Mouse (Mus musculus): ENCODE measurements around the gene Pcnp. TPM values are rescaled to one million over a fixed set of nuclear protein-coding genes. Genes with fewer than 3 reads are reported as not detected.
"Not testable (repeated sequence)": the region's sequence is repeated elsewhere in the genome, so short reads cannot be mapped to it uniquely, and the experiment has no call there.

Gene Pcnp
- polyA plus RNA-seq, 1 experiment from 2014 or later: 195 TPM

DNA sequence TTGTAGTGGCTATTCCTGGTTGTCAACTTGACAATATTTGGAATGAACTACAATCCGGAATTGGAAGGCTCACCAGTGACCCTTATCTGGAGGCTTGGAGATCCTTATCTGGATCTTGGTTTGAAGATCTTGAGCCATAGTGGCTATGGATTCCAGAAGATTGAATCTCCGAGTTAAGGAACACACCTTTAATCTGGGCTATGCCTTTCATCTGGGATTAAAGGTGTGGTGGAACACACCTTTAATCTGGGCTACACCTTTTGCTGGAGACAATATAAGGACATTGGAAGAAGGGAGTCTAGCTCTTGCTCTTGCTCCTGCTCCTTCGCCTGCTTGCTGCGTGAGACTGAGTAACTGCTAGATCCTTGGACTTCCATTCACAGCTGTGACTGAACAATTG is 18.5 kb upstream of the Pcnp start, which contains the start of gene Senp7:
TSS of gene Senp7 (plus strand) at position 301 of the 400 bp plus-strand sequence.
- H3K36me3 ChIP-seq (ENCODE audit: control insufficient read depth, insufficient read depth, low read length); H3K4me1 ChIP-seq (replicated peaks; ENCODE audit: control insufficient read depth, insufficient read depth, low read length); DNase-seq (ENCODE audit: low spot score); H3K9me3 ChIP-seq (ENCODE audit: control insufficient read depth, low read length); H3K27ac ChIP-seq (ENCODE audit: low read depth, low read length); H3K9ac ChIP-seq (ENCODE audit: low read depth, low read length); H3K4me2 ChIP-seq; H3K4me3 ChIP-seq (ENCODE audit: low read depth, low read length); H3K27me3 ChIP-seq (replicated peaks; ENCODE audit: control insufficient read depth, insufficient read depth, low read length); ATAC-seq (replicated peaks; ENCODE audit: low FRiP score): not testable (repeated sequence)
- WGBS: no CpG with 5 or more reads among the region's 4 CpGs

DNA sequence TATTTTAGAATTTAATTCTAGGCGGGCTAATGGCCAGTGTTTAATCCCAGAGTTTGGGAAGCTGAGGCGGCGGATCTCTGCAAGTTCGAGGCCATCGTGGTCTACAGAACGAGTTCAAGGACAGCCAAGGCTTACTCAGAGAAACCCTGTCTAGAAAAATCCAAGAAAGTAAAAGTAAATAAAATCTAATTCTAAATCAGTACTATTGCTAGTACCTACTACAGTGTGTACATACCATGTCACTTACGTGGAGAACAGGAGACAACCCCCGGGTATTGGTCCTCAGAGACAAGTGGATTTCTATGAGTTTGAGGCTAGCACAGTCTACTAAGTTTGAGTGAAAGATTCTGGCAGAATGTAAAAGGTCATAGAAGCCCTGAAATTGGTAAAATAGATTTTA is 8.6 kb upstream of the Pcnp start:
- Histone ChIP-seq H3K36me3 (ENCODE audit: control insufficient read depth, insufficient read depth, low read length) (peaks cover 7% of the 10 kb centered on the region; the same call in 1 of the 2 replicates), H3K27me3 (replicated peaks; ENCODE audit: control insufficient read depth, insufficient read depth, low read length) (no peaks in the 10 kb centered on the region), H3K9me3 (ENCODE audit: control insufficient read depth, low read length) (no peaks in the 10 kb centered on the region), H3K4me1 (replicated peaks; ENCODE audit: control insufficient read depth, insufficient read depth, low read length) (peaks cover 7% of the 10 kb centered on the region; the same call in 1 of the 2 replicates), H3K4me3 (ENCODE audit: low read depth, low read length) (peak overlapping the region; percentile 96), H3K4me2 (peak overlapping the region; percentile 77), H3K27ac (ENCODE audit: low read depth, low read length) (peak overlapping the region; percentile 93), H3K9ac (ENCODE audit: low read depth, low read length) (peak overlapping the region; percentile 94)
- DNase-seq (ENCODE audit: low spot score) (no peak), ATAC-seq (replicated peaks; ENCODE audit: low FRiP score) (no peak)
- 28% methylated on average over 8 of the region's 8 CpGs for WGBS

- H3K27ac ChIP-seq (ENCODE audit: low read depth, low read length): peak within 1 kb of the TSS; percentile 93
- H3K9me3 ChIP-seq (ENCODE audit: control insufficient read depth, low read length): no peaks in the 10 kb centered on the region
- under 1% methylated on average over 63 of the region's 63 CpGs for WGBS
- H3K4me1 ChIP-seq (replicated peaks; ENCODE audit: control insufficient read depth, insufficient read depth, low read length): peaks cover 7% of the 10 kb centered on the region; the same call in 1 of the 2 replicates
- peak within 1 kb of the TSS; percentile 96 for H3K4me3 ChIP-seq (ENCODE audit: low read depth, low read length)
- peak within 1 kb of the TSS; percentile 92 for H3K4me2 ChIP-seq
- peak within 1 kb of the TSS; percentile 94 for H3K9ac ChIP-seq (ENCODE audit: low read depth, low read length)
- no peaks in the 10 kb centered on the region for H3K27me3 ChIP-seq (replicated peaks; ENCODE audit: control insufficient read depth, insufficient read depth, low read length)
- peaks cover 14% of the 10 kb centered on the region; the same call in 1 of the 2 replicates for H3K36me3 ChIP-seq (ENCODE audit: control insufficient read depth, insufficient read depth, low read length)
- DNase-seq (ENCODE audit: low spot score) (peak; percentile 97), ATAC-seq (replicated peaks; ENCODE audit: low FRiP score) (peak; percentile 99)
These were observed 7.8 kb upstream of the Pcnp start, which contains the start of gene Trmt10c for GRCm38 (mm10) chr16:56037138-56038010. Gene Trmt10c (minus strand): TSS chr16:56037819.

DNA sequence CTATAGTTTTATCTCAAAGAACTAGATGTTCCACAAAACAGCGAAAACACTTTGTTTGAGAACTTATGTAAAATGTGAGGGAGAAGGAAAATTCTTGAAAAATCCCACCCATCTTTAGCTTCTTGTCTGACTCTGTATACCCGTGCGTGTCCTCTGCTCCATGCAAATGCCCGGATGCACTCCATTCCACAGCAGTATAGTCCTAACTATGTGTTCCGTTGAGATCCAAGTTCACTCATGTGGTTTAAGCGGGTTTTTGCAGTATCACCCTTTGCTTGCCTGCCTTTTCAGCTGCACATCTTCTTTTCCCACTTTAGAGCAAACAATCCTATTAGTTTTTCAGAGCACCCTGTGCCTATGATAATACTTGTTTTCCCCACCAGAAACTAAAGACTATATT is 7.0 kb upstream of the Pcnp start:
- H3K4me3 ChIP-seq (ENCODE audit: low read depth, low read length): peak overlapping the region; percentile 96
- 38% methylated on average over 6 of the region's 6 CpGs for WGBS
- ATAC-seq (replicated peaks; ENCODE audit: low FRiP score) (no peak), DNase-seq (ENCODE audit: low spot score) (no peak)
- H3K36me3 ChIP-seq (ENCODE audit: control insufficient read depth, insufficient read depth, low read length): peaks cover 14% of the 10 kb centered on the region; the same call in 1 of the 2 replicates
- peak overlapping the region; percentile 92 for H3K4me2 ChIP-seq
- no peaks in the 10 kb centered on the region for H3K27me3 ChIP-seq (replicated peaks; ENCODE audit: control insufficient read depth, insufficient read depth, low read length)
- peaks cover 8% of the 10 kb centered on the region for H3K4me1 ChIP-seq (replicated peaks; ENCODE audit: control insufficient read depth, insufficient read depth, low read length)
- H3K9me3 ChIP-seq (ENCODE audit: control insufficient read depth, low read length): no peaks in the 10 kb centered on the region
- H3K27ac ChIP-seq (ENCODE audit: low read depth, low read length): no peak overlapping the region
- peak overlapping the region; percentile 94 for H3K9ac ChIP-seq (ENCODE audit: low read depth, low read length)

DNA sequence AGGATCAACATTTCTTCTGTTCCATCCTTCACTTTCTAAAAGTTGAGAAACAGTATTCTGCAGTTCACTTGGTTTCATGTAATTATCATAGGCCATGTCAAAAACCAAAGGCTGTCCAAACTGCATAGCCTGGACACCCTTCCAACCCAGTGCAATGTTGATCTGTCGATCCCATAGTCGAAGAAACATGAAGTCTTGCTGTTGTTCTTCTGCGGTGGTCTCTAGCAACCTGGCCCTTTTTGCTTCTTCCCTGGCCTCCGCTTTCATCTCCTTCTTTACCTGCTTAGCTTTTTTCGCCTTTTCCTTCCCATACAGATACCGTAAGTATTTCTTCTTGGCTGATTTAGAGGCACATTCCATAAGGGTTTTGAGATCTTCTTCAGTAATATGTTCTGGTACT is 5.0 kb upstream of the Pcnp start:
- Histone ChIP-seq H3K9me3 (ENCODE audit: control insufficient read depth, low read length) (no peaks in the 10 kb centered on the region), H3K4me1 (replicated peaks; ENCODE audit: control insufficient read depth, insufficient read depth, low read length) (peaks cover 18% of the 10 kb centered on the region), H3K27me3 (replicated peaks; ENCODE audit: control insufficient read depth, insufficient read depth, low read length) (no peaks in the 10 kb centered on the region), H3K9ac (ENCODE audit: low read depth, low read length) (no peak overlapping the region), H3K27ac (ENCODE audit: low read depth, low read length) (no peak overlapping the region), H3K4me3 (ENCODE audit: low read depth, low read length) (no peak overlapping the region), H3K4me2 (no peak overlapping the region), H3K36me3 (ENCODE audit: control insufficient read depth, insufficient read depth, low read length) (peaks cover 14% of the 10 kb centered on the region; the same call in 1 of the 2 replicates)
- 92% methylated on average over 6 of the region's 6 CpGs for WGBS
- ATAC-seq (replicated peaks; ENCODE audit: low FRiP score): no peak
- DNase-seq (ENCODE audit: low spot score): no peak

DNA sequence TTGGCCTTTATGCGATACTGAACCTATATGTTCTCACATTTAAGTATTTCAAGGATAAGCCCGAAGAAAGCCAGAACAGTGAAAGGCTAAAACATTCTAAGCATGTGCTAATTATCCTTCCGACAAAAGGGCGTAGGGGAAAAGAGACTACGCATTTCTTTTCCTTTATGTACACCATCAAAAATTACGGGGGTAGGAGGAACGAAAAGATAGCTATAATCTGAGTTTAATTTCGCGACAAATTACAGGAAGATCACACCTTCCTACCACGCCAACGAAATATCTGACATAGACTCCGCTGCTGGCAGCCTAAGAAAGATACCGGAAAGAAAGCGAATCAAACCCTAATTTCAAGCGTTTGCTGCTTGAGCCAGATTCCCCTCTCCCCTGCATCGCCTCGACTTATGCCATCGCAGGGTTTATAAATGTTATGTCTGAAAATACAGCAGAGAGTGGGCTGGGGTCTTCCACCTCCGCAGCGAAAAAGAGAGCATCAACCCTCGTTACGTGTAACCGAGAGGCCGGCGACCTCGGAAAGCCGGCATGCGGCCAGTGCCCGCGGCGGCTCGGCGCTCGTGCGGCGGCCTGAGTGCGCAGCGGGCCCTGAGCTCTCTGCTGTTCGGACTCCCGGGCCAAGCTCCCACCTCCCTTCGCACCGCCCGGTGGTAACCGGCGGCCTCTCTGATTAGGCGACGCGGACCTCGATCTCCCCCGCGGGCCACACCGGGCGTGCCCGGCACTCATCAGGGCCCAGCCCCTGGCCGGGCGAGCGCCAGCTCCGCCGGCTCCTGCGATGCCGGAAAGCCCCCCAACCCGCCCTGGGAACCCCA is 602 bp downstream of the Pcnp start:
- H3K9ac ChIP-seq (ENCODE audit: low read depth, low read length): peak overlapping the region; percentile 96
- under 1% methylated on average over 61 of the region's 62 CpGs for WGBS
- peaks cover 20% of the 10 kb centered on the region for H3K4me1 ChIP-seq (replicated peaks; ENCODE audit: control insufficient read depth, insufficient read depth, low read length)
- H3K4me2 ChIP-seq: peak overlapping the region; percentile 67
- no peaks in the 10 kb centered on the region for H3K27me3 ChIP-seq (replicated peaks; ENCODE audit: control insufficient read depth, insufficient read depth, low read length)
- peak overlapping the region; percentile 68 for H3K4me3 ChIP-seq (ENCODE audit: low read depth, low read length)
- no peaks in the 10 kb centered on the region for H3K9me3 ChIP-seq (ENCODE audit: control insufficient read depth, low read length)
- DNase-seq (ENCODE audit: low spot score) (peak; percentile 81), ATAC-seq (replicated peaks; ENCODE audit: low FRiP score) (peak; percentile 86)
- peak overlapping the region; percentile 80 for H3K27ac ChIP-seq (ENCODE audit: low read depth, low read length)
- peaks cover 21% of the 10 kb centered on the region for H3K36me3 ChIP-seq (ENCODE audit: control insufficient read depth, insufficient read depth, low read length)

- ATAC-seq (replicated peaks; ENCODE audit: low FRiP score) (no peak), DNase-seq (ENCODE audit: low spot score) (no peak)
- H3K27ac ChIP-seq (ENCODE audit: low read depth, low read length): no peak overlapping the region
- H3K4me1 ChIP-seq (replicated peaks; ENCODE audit: control insufficient read depth, insufficient read depth, low read length): peaks cover 20% of the 10 kb centered on the region
- 36% methylated on average over 12 of the region's 12 CpGs for WGBS
- H3K27me3 ChIP-seq (replicated peaks; ENCODE audit: control insufficient read depth, insufficient read depth, low read length): no peaks in the 10 kb centered on the region
- H3K36me3 ChIP-seq (ENCODE audit: control insufficient read depth, insufficient read depth, low read length): peaks cover 15% of the 10 kb centered on the region
- peak overlapping the region; percentile 67 for H3K4me2 ChIP-seq
- H3K4me3 ChIP-seq (ENCODE audit: low read depth, low read length): peak overlapping the region; percentile 68
- no peaks in the 10 kb centered on the region for H3K9me3 ChIP-seq (ENCODE audit: control insufficient read depth, low read length)
- peak overlapping the region; percentile 96 for H3K9ac ChIP-seq (ENCODE audit: low read depth, low read length)
These were observed 1.5 kb downstream of the Pcnp start for GRCm38 (mm10) chr16:56027854-56028629.

GRCm38 (mm10) chr16:56019660-56020059 is 9.9 kb downstream of the Pcnp start:
- Histone ChIP-seq H3K27me3 (replicated peaks; ENCODE audit: control insufficient read depth, insufficient read depth, low read length) (no peaks in the 10 kb centered on the region), H3K4me2 (no peak overlapping the region), H3K27ac (ENCODE audit: low read depth, low read length) (no peak overlapping the region), H3K4me3 (ENCODE audit: low read depth, low read length) (no peak overlapping the region), H3K36me3 (ENCODE audit: control insufficient read depth, insufficient read depth, low read length) (peaks cover 36% of the 10 kb centered on the region), H3K9me3 (ENCODE audit: control insufficient read depth, low read length) (no peaks in the 10 kb centered on the region), H3K9ac (ENCODE audit: low read depth, low read length) (no peak overlapping the region), H3K4me1 (replicated peaks; ENCODE audit: control insufficient read depth, insufficient read depth, low read length) (no peaks in the 10 kb centered on the region)
- ATAC-seq (replicated peaks; ENCODE audit: low FRiP score) (no peak), DNase-seq (ENCODE audit: low spot score) (no peak)
- WGBS: 96% methylated on average over 7 of the region's 7 CpGs

Measured in liver, embryonic 11.5 days (tissue).